Mouse (Mus musculus): ENCODE measurements at regions not wholly inside any gene's neighbourhood (a gene's known extent, or its start where the extent isn't known, plus 50 kb on each side); places are given as distances from the start of the nearest gene placed in this dataset.

GRCm38 (mm10) chr3:50761766-50762165 is 318.4 kb upstream of the Slc7a11 start:
- DNase-seq (ENCODE audit: low spot score in 2 of 2), result no peak

- DNase-seq (ENCODE audit: low spot score in 2 of 2), result no peak
These were observed 314.7 kb upstream of the Slc7a11 start for GRCm38 (mm10) chr3:50758106-50758505.

GRCm38 (mm10) chr3:50737173-50737572 is 293.8 kb upstream of the Slc7a11 start:
- DNase-seq (ENCODE audit: low spot score in 2 of 2), result no peak

- no peak for DNase-seq (ENCODE audit: low spot score in 2 of 2)
These were observed 275.6 kb upstream of the Slc7a11 start for GRCm38 (mm10) chr3:50719035-50719434.

GRCm38 (mm10) chr3:50713463-50713862 is 270.0 kb upstream of the Slc7a11 start:
- DNase-seq (ENCODE audit: low spot score in 2 of 2), result no peak

- DNase-seq (ENCODE audit: low spot score in 2 of 2), result no peak
These were observed 266.1 kb upstream of the Slc7a11 start for GRCm38 (mm10) chr3:50709415-50709989.

- no peak for DNase-seq (ENCODE audit: low spot score in 2 of 2)
These were observed 263.3 kb upstream of the Slc7a11 start for GRCm38 (mm10) chr3:50706707-50707106.

- DNase-seq (ENCODE audit: low spot score in 2 of 2), result no peak
These were observed 251.7 kb upstream of the Slc7a11 start for GRCm38 (mm10) chr3:50694904-50695680.

GRCm38 (mm10) chr3:50694497-50694896 is 251.1 kb upstream of the Slc7a11 start:
- no peak for DNase-seq (ENCODE audit: low spot score in 2 of 2)

- no peak for DNase-seq (ENCODE audit: low spot score in 2 of 2)
These were observed 248.9 kb upstream of the Slc7a11 start for GRCm38 (mm10) chr3:50692306-50692705.

GRCm38 (mm10) chr3:50690750-50691149 is 247.3 kb upstream of the Slc7a11 start:
- no peak for DNase-seq (ENCODE audit: low spot score in 2 of 2)

GRCm38 (mm10) chr3:50689375-50689774 is 246.0 kb upstream of the Slc7a11 start:
- no peak for DNase-seq (ENCODE audit: low spot score in 2 of 2)

GRCm38 (mm10) chr3:50687755-50688154 is 244.3 kb upstream of the Slc7a11 start:
- DNase-seq (ENCODE audit: low spot score in 2 of 2), result no peak

GRCm38 (mm10) chr3:50678611-50678988 is 235.2 kb upstream of the Slc7a11 start:
- DNase-seq (ENCODE audit: low spot score in 2 of 2), result no peak

GRCm38 (mm10) chr3:50677953-50678610 is 234.7 kb upstream of the Slc7a11 start:
- DNase-seq (ENCODE audit: low spot score in 2 of 2), result no peak

- DNase-seq (ENCODE audit: low spot score in 2 of 2), result no peak
These were observed 232.4 kb upstream of the Slc7a11 start for GRCm38 (mm10) chr3:50675769-50676168.

GRCm38 (mm10) chr3:50674860-50675566 is 231.6 kb upstream of the Slc7a11 start:
- DNase-seq (ENCODE audit: low spot score in 2 of 2), result no peak

GRCm38 (mm10) chr3:50665316-50665715 is 221.9 kb upstream of the Slc7a11 start:
- DNase-seq (ENCODE audit: low spot score in 2 of 2), result no peak

GRCm38 (mm10) chr3:50660966-50661365 is 217.6 kb upstream of the Slc7a11 start:
- no peak for DNase-seq (ENCODE audit: low spot score in 2 of 2)

GRCm38 (mm10) chr3:50660566-50660965 is 217.2 kb upstream of the Slc7a11 start:
- DNase-seq (ENCODE audit: low spot score in 2 of 2), result no peak

- DNase-seq (ENCODE audit: low spot score in 2 of 2), result no peak
These were observed 214.5 kb upstream of the Slc7a11 start for GRCm38 (mm10) chr3:50657890-50658289.

GRCm38 (mm10) chr3:50654441-50654840 is 211.0 kb upstream of the Slc7a11 start:
- no peak for DNase-seq (ENCODE audit: low spot score in 2 of 2)
